Mouse (Mus musculus) ovary, adult 18-20 months (tissue): ENCODE results near the gene Kcnmb4.

Experiments
- DNase-seq: peaks from one replicate; pipeline ENCODE4 v3.0.0; 2022; ENCODE audit warnings: low spot score, mixed read lengths

Gene Kcnmb4

DNA sequence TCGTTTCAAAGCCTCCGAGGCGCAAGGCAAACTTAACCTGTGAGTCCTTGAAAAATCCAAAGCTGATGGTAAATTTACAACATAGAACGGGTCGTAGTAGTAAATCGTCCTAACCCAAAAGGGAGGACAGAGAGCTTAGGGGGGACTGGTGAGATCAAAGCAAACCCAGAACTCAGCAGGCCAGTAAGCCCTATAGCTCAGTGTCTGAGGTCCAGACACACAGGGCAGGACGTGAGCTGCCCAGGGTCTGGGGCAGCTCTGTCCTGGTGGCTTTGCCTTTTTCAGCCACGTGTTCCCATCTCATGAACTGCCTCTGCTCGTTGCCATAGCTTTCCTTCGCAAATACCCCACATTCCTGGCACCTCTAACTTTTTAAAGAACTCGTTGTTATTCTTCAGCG lies 75.7 kb downstream of the Kcnmb4 start:
- DNase-seq, result no peak

DNA sequence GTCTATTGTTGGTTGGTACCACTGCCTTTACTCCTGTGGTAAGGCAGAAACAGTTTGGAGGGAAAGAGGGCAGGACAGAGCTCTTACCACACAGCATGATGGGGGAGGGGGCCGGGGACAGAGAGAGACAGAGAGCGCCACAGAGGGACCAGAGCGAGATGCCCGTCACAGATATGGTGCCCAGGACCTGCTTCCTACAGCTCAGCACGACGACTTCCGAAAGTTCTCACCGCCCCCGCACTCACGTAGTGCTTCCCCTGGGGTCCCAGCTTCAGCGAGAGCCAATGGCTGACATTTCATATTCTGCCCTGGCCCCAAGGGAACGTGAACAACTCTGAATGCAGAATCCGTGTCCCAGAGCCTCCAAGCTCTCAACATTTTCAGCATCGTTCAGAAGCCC lies 76.1 kb downstream of the Kcnmb4 start:
- no peak for DNase-seq

DNA sequence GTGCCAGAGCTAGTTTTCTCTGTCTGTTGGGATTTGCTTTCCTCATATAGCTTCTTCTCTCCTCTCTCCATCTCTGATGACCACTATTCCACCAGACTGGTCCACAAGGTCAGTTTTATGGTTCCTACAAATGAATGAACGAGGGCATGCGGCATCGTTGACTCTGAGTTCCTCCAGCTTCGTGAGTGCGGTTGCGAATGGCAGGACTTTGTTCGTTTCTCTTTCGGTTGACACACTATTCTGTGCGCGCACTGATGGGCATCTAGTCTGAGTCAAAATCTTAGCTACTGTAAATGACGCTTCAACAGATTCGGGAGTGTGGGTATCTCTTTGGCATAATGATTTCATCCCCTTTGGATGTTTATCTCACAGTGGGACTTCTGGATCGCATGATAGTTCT lies 76.7 kb downstream of the Kcnmb4 start:
- DNase-seq, result no peak

DNA sequence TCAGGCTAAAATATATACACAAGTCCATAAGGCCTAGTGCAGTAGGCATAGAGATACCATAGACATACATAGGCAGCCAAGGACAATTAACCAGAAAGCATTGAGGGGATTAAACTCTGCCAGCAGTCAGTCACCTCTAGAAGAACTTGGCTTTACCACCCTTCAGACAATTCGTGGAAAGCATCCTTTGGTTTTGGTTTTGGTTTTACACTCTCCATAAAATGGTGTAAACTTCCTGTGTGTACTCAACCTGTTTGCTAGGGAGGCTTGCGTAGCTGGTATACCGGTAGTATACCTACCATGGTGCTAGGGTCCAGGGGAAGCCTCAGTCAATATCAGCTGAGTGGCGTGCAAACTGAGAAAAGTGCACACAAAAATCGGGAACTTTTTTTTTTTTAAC lies 77.4 kb downstream of the Kcnmb4 start:
- DNase-seq, result no peak

DNA sequence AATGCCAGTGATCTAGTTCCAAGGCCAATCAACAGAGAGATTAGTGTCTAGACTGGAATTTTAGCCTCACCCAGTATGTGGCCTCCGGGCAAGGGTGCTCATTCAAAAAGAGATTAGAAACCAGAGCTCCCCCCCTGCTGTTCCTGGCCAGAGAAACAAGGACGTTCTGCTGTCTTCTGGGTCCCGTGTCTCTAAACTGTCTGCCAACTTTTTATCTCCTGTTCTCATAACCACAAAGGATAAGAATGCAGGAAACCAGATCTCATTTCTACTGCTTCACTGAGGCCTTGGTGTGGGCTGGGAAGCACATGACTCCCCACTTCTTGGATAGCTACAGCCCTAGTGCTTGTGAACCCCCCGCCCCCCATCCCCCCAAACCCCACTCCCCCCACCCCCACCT lies 79.1 kb downstream of the Kcnmb4 start:
- DNase-seq, result peak; percentile 85

DNA sequence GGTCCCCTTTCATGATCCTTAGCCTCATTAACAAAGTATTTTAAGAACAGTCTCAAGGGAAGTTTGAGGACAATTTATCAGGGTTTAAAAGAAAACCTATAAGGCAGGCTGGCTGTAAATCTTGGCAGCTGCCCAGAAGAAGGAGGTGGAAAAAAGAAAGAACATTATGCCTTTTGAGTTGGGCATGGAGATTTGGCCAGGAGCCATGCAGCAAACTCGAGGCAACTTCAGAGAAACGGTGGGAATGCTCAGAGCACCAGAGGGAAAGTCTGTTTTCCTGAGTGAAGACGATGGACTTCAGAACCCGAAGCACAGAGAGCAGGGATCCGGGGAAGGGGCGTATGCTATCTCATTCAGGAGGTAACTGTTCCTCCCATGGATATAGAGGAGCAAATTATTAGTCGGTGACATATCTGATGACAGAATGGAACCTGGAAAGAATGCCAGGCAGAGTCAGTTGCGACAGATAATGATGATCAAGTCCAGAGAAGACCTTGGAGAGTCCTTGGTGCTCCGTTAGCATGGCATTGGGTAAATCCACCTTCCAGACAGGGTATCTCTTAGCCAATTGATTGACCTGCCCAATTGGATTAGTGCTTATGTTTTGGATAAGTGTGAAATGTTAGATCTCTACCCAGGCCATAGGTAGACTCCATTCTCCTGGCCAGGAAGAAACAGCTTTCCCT lies 79.7 kb downstream of the Kcnmb4 start:
- DNase-seq, result peak; percentile 29

DNA sequence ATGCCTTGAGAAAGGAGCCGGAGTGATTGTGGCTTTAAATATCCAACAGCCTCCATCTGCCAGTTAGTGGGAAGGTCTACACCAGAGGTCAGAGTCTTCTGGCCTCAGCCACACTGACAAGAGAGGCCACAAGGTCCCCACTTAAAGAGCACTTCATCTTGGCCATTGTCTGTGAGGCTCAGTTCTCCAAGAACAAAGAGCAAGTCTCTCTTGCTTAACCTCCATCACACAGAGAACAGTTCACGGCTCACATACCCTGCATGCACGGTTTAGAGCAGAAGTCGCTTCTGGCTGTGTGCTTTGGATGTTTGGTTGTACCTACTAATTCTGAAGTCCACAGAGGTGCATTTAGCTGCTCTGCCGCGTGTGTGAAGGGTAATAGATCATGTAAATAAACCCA lies 84.8 kb downstream of the Kcnmb4 start:
- no peak for DNase-seq

DNA sequence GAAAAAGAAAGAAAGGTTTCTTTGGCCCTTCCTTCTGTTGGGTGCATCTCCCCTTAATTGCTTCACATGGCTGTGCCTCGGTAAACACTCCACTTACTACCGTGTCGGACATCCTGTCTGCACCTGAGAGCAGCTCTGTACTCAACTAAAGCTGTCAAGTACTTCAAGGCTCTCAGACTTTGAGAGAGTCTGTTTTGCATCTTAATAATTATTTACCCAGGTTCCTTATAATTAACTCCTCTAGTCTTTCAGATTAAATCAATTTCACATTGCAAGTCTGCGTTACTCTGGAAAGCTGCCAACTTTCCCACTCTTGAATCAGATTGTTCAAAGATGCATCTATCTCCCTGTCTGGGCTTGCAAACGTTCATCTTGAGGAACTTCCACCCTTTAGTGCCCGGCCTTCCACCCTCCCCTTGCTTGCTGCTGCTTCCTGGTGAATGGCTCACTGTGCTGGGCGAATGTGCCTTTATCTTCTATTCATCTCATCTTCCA lies 87.2 kb downstream of the Kcnmb4 start:
- no peak for DNase-seq

DNA sequence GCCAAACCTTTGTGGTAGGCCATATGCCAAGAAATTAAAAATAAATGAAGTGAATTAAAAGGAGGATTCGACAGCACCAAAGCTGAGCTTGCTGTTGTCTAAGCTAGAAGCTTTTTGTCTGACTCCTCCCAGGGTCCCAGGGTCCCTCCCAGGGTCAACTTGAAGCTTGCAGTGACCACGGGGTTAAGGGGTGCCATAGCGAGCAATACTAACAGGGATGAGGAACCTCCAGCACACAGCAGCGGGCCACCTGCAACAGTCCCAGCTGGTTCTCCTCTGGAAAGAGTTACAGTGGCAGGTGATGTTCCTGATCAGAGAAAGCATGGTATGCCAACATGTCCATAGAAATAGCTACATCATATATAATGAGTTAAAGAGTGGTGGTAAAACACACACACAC lies 89.3 kb downstream of the Kcnmb4 start:
- DNase-seq, result no peak

DNA sequence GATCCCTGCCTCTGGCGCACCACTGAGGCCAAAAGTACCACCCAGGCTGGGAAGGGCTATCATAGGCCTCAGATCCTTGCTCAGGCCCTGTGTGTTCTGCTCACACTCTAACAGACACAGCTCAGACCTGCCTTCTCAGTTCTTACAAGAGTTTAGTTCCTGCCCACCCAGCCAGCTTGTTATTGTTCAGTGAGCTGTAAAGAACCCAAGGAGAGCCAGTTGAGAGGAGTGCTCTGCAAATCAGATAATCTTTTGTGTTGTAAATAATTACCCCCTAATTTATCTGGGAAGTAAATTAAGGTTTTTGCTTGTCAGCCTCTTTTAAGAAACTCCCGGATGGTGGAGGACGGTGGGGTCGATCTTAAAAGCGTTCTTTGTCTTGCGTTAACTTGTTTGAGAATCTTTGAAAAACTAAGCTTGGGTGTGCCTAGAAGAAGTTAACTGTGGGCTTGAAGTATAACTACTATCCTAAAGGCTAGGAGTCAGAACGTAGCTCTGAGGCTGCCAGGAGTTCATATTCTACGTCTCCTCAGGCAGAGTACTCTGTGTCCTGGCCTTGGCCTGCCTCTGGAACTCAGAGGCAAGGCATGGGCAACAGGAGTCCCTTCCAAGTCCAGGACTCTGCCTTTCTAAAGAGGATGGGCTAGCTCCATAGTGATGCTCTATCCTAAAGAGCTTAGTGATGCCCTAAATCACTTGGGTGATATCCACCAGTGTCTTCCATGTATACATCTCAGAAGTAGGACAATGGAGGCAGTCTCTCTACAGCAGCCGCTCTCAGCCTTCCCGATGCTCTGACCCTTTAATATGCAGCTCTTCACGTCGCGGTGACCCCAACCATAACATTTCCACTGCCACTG lies 90.6 kb downstream of the Kcnmb4 start:
- DNase-seq, result no peak

DNA sequence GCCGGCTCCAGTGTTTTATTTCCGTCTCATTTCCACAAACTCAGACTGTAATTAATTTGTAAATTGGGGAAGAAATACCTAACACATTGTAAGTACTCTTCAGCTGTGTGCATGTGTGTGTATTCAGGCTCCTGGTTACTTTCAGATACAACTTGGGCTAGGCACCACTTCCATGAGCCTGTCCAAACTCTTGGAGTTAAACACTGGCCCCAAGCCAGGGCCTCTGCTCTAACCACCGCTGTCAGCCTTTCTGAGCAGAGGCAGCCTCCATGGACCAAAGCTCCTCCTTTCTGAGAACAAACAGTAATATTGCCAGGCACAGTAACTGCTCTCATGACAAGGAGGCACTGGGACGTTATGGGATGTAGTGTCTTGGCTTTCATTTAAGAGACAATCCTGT lies 96.8 kb downstream of the Kcnmb4 start:
- no peak for DNase-seq

DNA sequence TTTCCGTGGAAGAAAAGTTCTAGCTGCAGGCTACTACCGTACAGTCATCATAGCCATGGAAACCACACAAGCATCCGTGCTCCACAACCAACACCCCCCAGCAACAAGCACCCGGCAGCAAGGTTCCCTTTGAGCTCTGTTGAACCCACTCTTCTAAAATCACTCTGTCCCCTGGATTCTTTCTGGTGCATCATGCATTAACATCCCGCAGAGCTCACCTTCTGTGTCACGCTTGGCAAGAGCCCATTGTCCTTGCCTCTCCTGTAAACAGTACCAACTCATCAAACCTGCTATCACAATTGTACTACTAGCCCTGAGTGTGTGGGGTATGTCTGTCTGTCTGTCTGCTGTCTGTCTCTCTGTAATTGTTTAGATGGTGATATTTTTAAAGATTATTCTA lies 99.6 kb downstream of the Kcnmb4 start:
- no peak for DNase-seq

DNA sequence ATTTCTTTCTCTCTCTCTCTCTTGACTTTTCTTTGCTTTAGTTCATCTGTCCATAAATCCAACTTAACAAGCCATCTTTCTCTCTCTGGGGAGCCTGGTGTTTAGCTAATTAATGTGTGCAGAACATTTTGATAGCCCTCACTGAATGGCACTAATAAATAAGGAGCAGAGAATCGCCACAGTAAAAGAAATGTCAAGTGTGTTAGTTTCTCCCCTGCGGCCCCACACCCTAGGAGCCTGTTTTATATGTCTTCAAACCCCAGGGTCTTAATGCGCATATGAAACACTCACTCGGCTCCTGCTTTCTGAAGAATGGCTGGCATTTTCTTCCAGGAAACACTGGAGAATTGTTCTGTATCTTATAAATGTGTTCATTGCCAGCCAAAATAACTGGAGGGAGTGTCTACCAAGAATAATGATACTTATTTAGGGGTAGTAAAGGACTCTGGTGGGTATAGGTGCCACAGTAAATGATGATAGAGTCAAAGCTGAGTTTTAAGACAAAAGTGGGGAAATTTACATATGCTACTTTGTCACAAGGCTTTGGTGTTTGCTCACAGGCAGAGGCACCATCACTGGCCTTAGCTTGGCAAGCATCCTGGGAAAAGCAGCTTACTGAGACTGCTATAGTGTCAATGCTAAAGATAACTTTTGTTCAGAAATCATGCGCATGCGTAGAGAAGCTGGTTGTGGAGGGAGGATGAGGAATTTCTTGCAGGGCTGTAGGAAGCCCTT lies 102.5 kb downstream of the Kcnmb4 start:
- no peak for DNase-seq
